Mouse (Mus musculus) embryonic facial prominence, embryonic 11.5 days (tissue): ENCODE measurements around the gene 3110040N11Rik. TPM values are rescaled to one million over a fixed set of nuclear protein-coding genes. Genes with fewer than 3 reads are reported as not detected.

Experiments used
- polyA plus RNA-seq: library from polyadenylated mRNA; unstranded; fragments of >200 nt; fragmentation: Nextera tagmentation; extraction: Ambion mirVana; gene quantifications from 2 replicates; pipeline ENCODE4 v1.2.1, GENCODE M21; 2014

3110040N11Rik gene
- polyA plus RNA-seq, 1 experiment from 2014 or later, result 47.3 TPM

Other genes with a start within 250 kb of the 3110040N11Rik start
- 0.20 and 0.35 TPM in 2 replicates for gene Fsd2, start 222.5 kb downstream of the 3110040N11Rik start, polyA plus RNA-seq
- 5.2 and 5.6 TPM in 2 replicates for gene Whamm, start 218.2 kb downstream of the 3110040N11Rik start, polyA plus RNA-seq
- gene Homer2, start 82.0 kb downstream of the 3110040N11Rik start, polyA plus RNA-seq, result 21.0 and 24.4 TPM in 2 replicates
- gene Ramac, start 26.6 kb downstream of the 3110040N11Rik start, polyA plus RNA-seq, result 143 and 151 TPM in 2 replicates
- gene Btbd1, start 40.0 kb upstream of the 3110040N11Rik start, polyA plus RNA-seq, result 80.8 and 92.4 TPM in 2 replicates
- not detected in 2 replicates for gene Gm10160, start 66.3 kb upstream of the 3110040N11Rik start, polyA plus RNA-seq
- 11.2 and 13.5 TPM in 2 replicates for gene Tm6sf1, start 69.5 kb upstream of the 3110040N11Rik start, polyA plus RNA-seq
- 33.9 and 35.6 TPM in 2 replicates for gene Hdgfl3, start 145.0 kb upstream of the 3110040N11Rik start, polyA plus RNA-seq
- 4.3 and 7.0 TPM in 2 replicates for gene Bnc1, start 202.8 kb upstream of the 3110040N11Rik start, polyA plus RNA-seq